Mouse (Mus musculus) neural tube, embryonic 14.5 days (tissue): ENCODE data around the gene Grin1. TPM values are rescaled to one million over a fixed set of nuclear protein-coding genes. Genes with fewer than 3 reads are reported as not detected.
A peak's percentile ranks its signal among the peaks of the same experiment; 100 is the strongest.

ENCODE experiments used
- ATAC-seq: fragments of 200-750 bp; cut with Nextera tagmentation; 2 replicates; pipeline ENCODE4 v1.8.0; 2017; ENCODE audit warnings: low read depth, mild to moderate bottlenecking, moderate TSS enrichment, moderate library complexity
- H3K27ac ChIP-seq: fragments of 300-500 bp; sonication (generic); 2 replicates; pipeline ENCODE4 v1.5.1; 2014; ENCODE audit warnings: low read depth, mild to moderate bottlenecking, control low read depth, low read length, moderate library complexity, mixed read lengths
- H3K27me3 ChIP-seq: fragments of 300-500 bp; sonication (generic); 2 replicates; pipeline ENCODE4 v1.6.1; 2014; ENCODE audit warnings: low read length; ENCODE audit not compliant: control insufficient read depth, insufficient read depth
- H3K36me3 ChIP-seq: fragments of 300-500 bp; sonication (generic); 2 replicates; pipeline ENCODE4 v1.6.1; 2014; ENCODE audit warnings: low read length, mixed read lengths; ENCODE audit not compliant: control insufficient read depth, insufficient read depth
- H3K4me1 ChIP-seq: fragments of 300-500 bp; sonication (generic); 2 replicates; pipeline ENCODE4 v1.6.1; 2014; ENCODE audit warnings: low read length; ENCODE audit not compliant: control insufficient read depth, insufficient read depth
- H3K4me2 ChIP-seq: fragments of 300-500 bp; sonication (generic); 2 replicates; pipeline ENCODE4 v1.6.1; 2014; ENCODE audit warnings: mild to moderate bottlenecking, low read depth, low read length, control low read depth
- H3K4me3 ChIP-seq: fragments of 300-500 bp; sonication (generic); 2 replicates; pipeline ENCODE4 v1.5.1; 2014; ENCODE audit warnings: low read depth, low read length, control low read depth, mixed read lengths
- H3K9ac ChIP-seq: fragments of 300-500 bp; sonication (generic); replicated peaks from 2 replicates; pipeline ENCODE4 v1.6.1; 2014; ENCODE audit warnings: low read depth, mild to moderate bottlenecking, control low read depth, low read length, mixed read lengths
- H3K9me3 ChIP-seq: fragments of 300-500 bp; sonication (generic); 2 replicates; pipeline ENCODE4 v1.6.1; 2016; ENCODE audit warnings: low read length; ENCODE audit not compliant: control insufficient read depth
- WGBS: fragments of 180-500 bp; shearing (Covaris S2); extraction: QIAGEN DNeasy Blood & Tissue Kit; methylation state at CpG from one replicate; pipeline ENCODE4 v1.1.7; 2014; 5-methylcytosine and 5-hydroxymethylcytosine counted together
- polyA plus RNA-seq: library from polyadenylated mRNA; unstranded; fragments of >200 nt; fragmentation: Nextera tagmentation; extraction: Ambion mirVana; gene quantifications from 2 replicates; pipeline ENCODE4 v1.2.1, GENCODE M21; 2014

Grin1 gene
- polyA plus RNA-seq, 1 experiment from 2014 or later, result 89.4 TPM

- no peak for ATAC-seq
Measured at GRCm38 (mm10) chr2:25328440-25328839, 9.5 kb upstream of the Grin1 start.

GRCm38 (mm10) chr2:25326036-25326435, 7.0 kb upstream of the Grin1 start:
- ATAC-seq, result no peak
- WGBS, result 78% methylated on average over 2 of the region's 2 CpGs
- Histone ChIP-seq H3K27me3 (no peaks in the 10 kb centered on the region), H3K4me3 (no peak overlapping the region), H3K36me3 (no peaks in the 10 kb centered on the region), H3K9ac (no peak overlapping the region), H3K27ac (no peak overlapping the region), H3K9me3 (no peaks in the 10 kb centered on the region), H3K4me2 (no peak overlapping the region), H3K4me1 (no peaks in the 10 kb centered on the region; the same call in 1 of the 2 replicates)

More at GRCm38 (mm10) chr2:25328440-25328839, 9.5 kb upstream of the Grin1 start:
- Histone ChIP-seq H3K9me3 (no peaks in the 10 kb centered on the region), H3K27ac (no peak overlapping the region), H3K27me3 (no peaks in the 10 kb centered on the region), H3K4me1 (peaks cover 11% of the 10 kb centered on the region), H3K9ac (no peak overlapping the region), H3K36me3 (no peaks in the 10 kb centered on the region), H3K4me2 (no peak overlapping the region), H3K4me3 (no peak overlapping the region)
- WGBS, result 32% methylated on average over 7 of the region's 7 CpGs

- Histone ChIP-seq H3K27me3 (peaks cover 15% of the 10 kb centered on the region), H3K4me1 (peaks cover 6% of the 10 kb centered on the region; the same call in 1 of the 2 replicates), H3K4me2 (no peak overlapping the region), H3K9ac (no peak overlapping the region), H3K27ac (no peak overlapping the region), H3K9me3 (no peaks in the 10 kb centered on the region), H3K4me3 (no peak overlapping the region), H3K36me3 (no peaks in the 10 kb centered on the region)
- WGBS, result 44% methylated on average over 2 of the region's 2 CpGs
- ATAC-seq, result no peak
Measured at GRCm38 (mm10) chr2:25320084-25320483, 1.1 kb upstream of the Grin1 start.

- peak overlapping the region; percentile 66 for H3K4me2 ChIP-seq
- no peaks in the 10 kb centered on the region; the same call in 1 of the 2 replicates for H3K36me3 ChIP-seq
- peak; percentile 78 for ATAC-seq
- H3K27ac ChIP-seq, result peak overlapping the region; percentile 78
- H3K27me3 ChIP-seq, result peaks cover 28% of the 10 kb centered on the region
- no peaks in the 10 kb centered on the region for H3K9me3 ChIP-seq
- WGBS, result 3% methylated on average over 31 of the region's 31 CpGs
- H3K9ac ChIP-seq, result peak overlapping the region; percentile 68
- H3K4me1 ChIP-seq, result peaks cover 6% of the 10 kb centered on the region; the same call in 1 of the 2 replicates
- peak overlapping the region; percentile 64 for H3K4me3 ChIP-seq
Measured at GRCm38 (mm10) chr2:25318119-25318966, 644 bp downstream of the Grin1 start.

GRCm38 (mm10) chr2:25311491-25311891, 7.5 kb downstream of the Grin1 start:
- no peaks in the 10 kb centered on the region for H3K9me3 ChIP-seq
- H3K4me2 ChIP-seq, result no peak overlapping the region
- H3K4me3 ChIP-seq, result no peak overlapping the region
- H3K9ac ChIP-seq, result no peak overlapping the region
- H3K27me3 ChIP-seq, result peaks cover 77% of the 10 kb centered on the region
- ATAC-seq, result no peak
- peaks cover 14% of the 10 kb centered on the region for H3K36me3 ChIP-seq
- WGBS, result 6% methylated on average over 11 of the region's 11 CpGs
- no peak overlapping the region for H3K27ac ChIP-seq
- no peaks in the 10 kb centered on the region for H3K4me1 ChIP-seq

GRCm38 (mm10) chr2:25310969-25311368, 8.0 kb downstream of the Grin1 start:
- Histone ChIP-seq H3K27me3 (peaks cover 72% of the 10 kb centered on the region), H3K27ac (no peak overlapping the region), H3K36me3 (peaks cover 14% of the 10 kb centered on the region), H3K9me3 (no peaks in the 10 kb centered on the region), H3K4me3 (no peak overlapping the region), H3K9ac (no peak overlapping the region), H3K4me2 (no peak overlapping the region), H3K4me1 (no peaks in the 10 kb centered on the region)
- no peak for ATAC-seq
- WGBS, result 3% methylated on average over 22 of the region's 22 CpGs

- no peaks in the 10 kb centered on the region for H3K4me1 ChIP-seq
- ATAC-seq, result no peak
- H3K9ac ChIP-seq, result no peak overlapping the region
- H3K36me3 ChIP-seq, result peaks cover 14% of the 10 kb centered on the region
- no peaks in the 10 kb centered on the region for H3K9me3 ChIP-seq
- no peak overlapping the region for H3K27ac ChIP-seq
- no peak overlapping the region for H3K4me2 ChIP-seq
- no peak overlapping the region for H3K4me3 ChIP-seq
- 52% methylated on average over 10 of the region's 10 CpGs for WGBS
- H3K27me3 ChIP-seq, result peaks cover 68% of the 10 kb centered on the region
Measured at GRCm38 (mm10) chr2:25310180-25310579, 8.8 kb downstream of the Grin1 start.

GRCm38 (mm10) chr2:25305587-25306359, 13.2 kb downstream of the Grin1 start:
- ATAC-seq, result peak; percentile 23; the same call in 1 of the 2 replicates
- H3K27me3 ChIP-seq, result peaks cover 37% of the 10 kb centered on the region
- peaks cover 15% of the 10 kb centered on the region for H3K36me3 ChIP-seq
- whole genome bisulfite sequencing, result 52% methylated on average over 14 of the region's 14 CpGs
- H3K9ac ChIP-seq, result peak overlapping the region; percentile 13; the same call in 1 of the 2 replicates
- H3K4me3 ChIP-seq, result peak overlapping the region; percentile 38
- H3K27ac ChIP-seq, result 0 out of 2 replicates have a peak overlapping the region, but pooled peaks have one; percentile 12
- peak overlapping the region; percentile 52 for H3K4me2 ChIP-seq
- H3K4me1 ChIP-seq, result no peaks in the 10 kb centered on the region
- no peaks in the 10 kb centered on the region for H3K9me3 ChIP-seq
